Comparison of ENCODE assay signal across 8 mouse cellular contexts in genomic region chr2:10372776-10373507, GRCm38 (mm10). TPM values are rescaled to one million over a fixed set of nuclear protein-coding genes. Genes with fewer than 3 reads are reported as not detected.
DNase-seq lines count a peak whose midpoint lies in the region; ATAC-seq and TF ChIP-seq lines count a peak whose summit lies in the region.

No protein-coding gene starts in this region.

- peak overlapping the region; percentile 26 for H3K4me3 ChIP-seq in kidney, adult 2 months (ENCODE audit: insufficient read depth, low read depth, low read length)
- peak overlapping the region; percentile 78 for H3K4me3 ChIP-seq in ES-Bruce4 (ENCODE audit: low read depth, low read length)
- peak overlapping the region; percentile 15; the same call in 1 of the 2 replicates for H3K4me3 ChIP-seq in liver, adult 2 months (ENCODE audit: insufficient read depth, low read depth, low read length)
- H3K4me3 ChIP-seq in neural tube, embryonic 12.5 days: peak overlapping the region; percentile 48

- under 1% methylated on average over 35 of the region's 35 CpGs for WGBS in kidney, adult 2 months
- WGBS in liver, adult 2 months: under 1% methylated on average over 35 of the region's 35 CpGs
- WGBS in neural tube, embryonic 12.5 days: under 1% methylated on average over 35 of the region's 35 CpGs

- no peaks in the 10 kb centered on the region for H3K9me3 ChIP-seq in ES-Bruce4 (replicated peaks; ENCODE audit: control insufficient read depth, insufficient read depth, low read length, poor library complexity, severe bottlenecking)
- H3K9me3 ChIP-seq in neural tube, embryonic 12.5 days: no peaks in the 10 kb centered on the region

- no peak overlapping the region for H3K27ac ChIP-seq in kidney, adult 2 months (ENCODE audit: insufficient read depth, low read depth, low read length)
- no peak overlapping the region for H3K27ac ChIP-seq in ES-Bruce4 (ENCODE audit: insufficient read depth, low read length)
- no peak overlapping the region for H3K27ac ChIP-seq in liver, adult 2 months (replicated peaks; ENCODE audit: insufficient read depth, low read depth, low read length)
- H3K27ac ChIP-seq in neural tube, embryonic 12.5 days: no peak overlapping the region

- 0 out of 2 replicates have a peak, but pooled peaks have one; percentile 6 for ATAC-seq in common myeloid progenitor, adult 5-6 weeks (replicated peaks; ENCODE audit: low read depth, poor library complexity, severe bottlenecking)
- peak; percentile 8; the same call in 1 of the 2 replicates for ATAC-seq in neural tube, embryonic 12.5 days (ENCODE audit: low FRiP score, low read depth)

- no peak for TF ChIP-seq POLR2A in kidney, adult 2 months (IDR thresholded peaks at IDR 0.05; ENCODE audit: low read depth, low read length)
- no peak for TF ChIP-seq POLR2A in ES-Bruce4 (IDR thresholded peaks at IDR 0.05; ENCODE audit: insufficient read depth, low read length)
- no peak for TF ChIP-seq POLR2A in liver, adult 2 months (IDR thresholded peaks at IDR 0.05; ENCODE audit: extremely low read depth, insufficient read depth, low read length)

- peaks cover 7% of the 10 kb centered on the region for H3K27me3 ChIP-seq in kidney, adult 2 months (replicated peaks; ENCODE audit: control insufficient read depth, insufficient read depth, low read length)
- H3K27me3 ChIP-seq in ES-Bruce4 (ENCODE audit: control insufficient read depth, insufficient read depth, low read length, poor library complexity, severe bottlenecking): peaks cover 19% of the 10 kb centered on the region
- H3K27me3 ChIP-seq in liver, adult 2 months (ENCODE audit: control insufficient read depth, insufficient read depth, low read length): peaks cover 26% of the 10 kb centered on the region; the same call in 1 of the 2 replicates
- peaks cover 50% of the 10 kb centered on the region for H3K27me3 ChIP-seq in neural tube, embryonic 12.5 days (replicated peaks)

- no peaks in the 10 kb centered on the region for H3K36me3 ChIP-seq in kidney, adult 2 months (ENCODE audit: control insufficient read depth, insufficient read depth, low read length)
- no peaks in the 10 kb centered on the region for H3K36me3 ChIP-seq in ES-Bruce4 (ENCODE audit: control insufficient read depth, insufficient read depth, low read length, poor library complexity, severe bottlenecking)
- no peaks in the 10 kb centered on the region for H3K36me3 ChIP-seq in liver, adult 2 months (ENCODE audit: control insufficient read depth, insufficient read depth, low read length)
- H3K36me3 ChIP-seq in neural tube, embryonic 12.5 days: no peaks in the 10 kb centered on the region

- H3K9ac ChIP-seq in ES-Bruce4 (ENCODE audit: low read depth, poor library complexity, severe bottlenecking): peak overlapping the region; percentile 75
- H3K9ac ChIP-seq in liver, adult 2 months (ENCODE audit: low read depth, low read length): no peak overlapping the region
- peak overlapping the region; percentile 52 for H3K9ac ChIP-seq in neural tube, embryonic 12.5 days

- TF ChIP-seq EP300 in ES-Bruce4 (IDR thresholded peaks at IDR 0.05; ENCODE audit: insufficient read depth, low read depth, low read length): no peak

- no peaks in the 10 kb centered on the region for H3K79me2 ChIP-seq in liver, adult 2 months (ENCODE audit: control insufficient read depth, insufficient read depth, low read length)

- TF ChIP-seq CTCF in kidney, adult 2 months (conservative IDR thresholded peaks at IDR 0.05; ENCODE audit: insufficient read depth, insufficient read length, low read depth, low read length): no peak
- TF ChIP-seq CTCF in ES-Bruce4 (IDR thresholded peaks at IDR 0.05; ENCODE audit: low read depth, low read length): no peak
- no peak for TF ChIP-seq CTCF in liver, adult 2 months (IDR thresholded peaks at IDR 0.05; ENCODE audit: low read depth, low read length)

- H3K4me2 ChIP-seq in neural tube, embryonic 12.5 days (replicated peaks): peak overlapping the region; percentile 94

- intact Hi-C loops in heart, postnatal 10 days (cut with DNase I): no loop called here

- H3K4me1 ChIP-seq in kidney, adult 2 months (ENCODE audit: control insufficient read depth, insufficient read depth, low read length): no peaks in the 10 kb centered on the region
- H3K4me1 ChIP-seq in ES-Bruce4 (ENCODE audit: control insufficient read depth, insufficient read depth, low read length): no peaks in the 10 kb centered on the region
- peaks cover 12% of the 10 kb centered on the region for H3K4me1 ChIP-seq in liver, adult 2 months (ENCODE audit: control insufficient read depth, insufficient read depth, low read length)
- H3K4me1 ChIP-seq in neural tube, embryonic 12.5 days: peaks cover 15% of the 10 kb centered on the region; the same call in 1 of the 2 replicates

- DNase-seq in kidney, adult 2 months: peak; percentile 7
- no peak for DNase-seq in kidney, adult 8-10 months
- peak; percentile 32 to 41 for DNase-seq in heart, postnatal 10 days
- no peak for DNase-seq in liver, adult 2 months (ENCODE audit: extremely low read depth, low read depth, low spot score)
- DNase-seq in c-Kit-positive CD71-positive TER-119-positive erythroid progenitor cells, embryonic 14.5 days (ENCODE audit: low spot score): no peak

RNA-seq across cellular contexts. Expression of gene Sfmbt2, which starts 2.6 kb away (rescaled TPM):
- 0.07 and 0.16 TPM in 2 replicates for polyA plus RNA-seq in kidney, adult 2 months (2012; rRNA removed)
- 93.4 and 103 TPM in 2 replicates for polyA plus RNA-seq in ES-Bruce4 (2011; ENCODE audit: insufficient read depth, insufficient read length, low read depth, missing spikeins)
- total RNA-seq in common myeloid progenitor, adult 5-6 weeks (2017): 0.78 and 2.4 TPM in 2 replicates
- 1 to 10 TPM in 1 of 2 experiments, under 1 TPM in 1; 0.91 to 1.4 TPM for total RNA-seq in heart, postnatal 10 days (2021)
- total RNA-seq in liver, adult 2 months (2014; rRNA removed): under 0.01 and 0.07 TPM in 2 replicates
- 0.05 and 0.06 TPM in 2 replicates for polyA plus RNA-seq in liver, adult 2 months (2012; rRNA removed)
- 2.4 and 2.8 TPM in 2 replicates for polyA plus RNA-seq in neural tube, embryonic 12.5 days (2016; fragmentation: Nextera tagmentation; extraction: Ambion mirVana)

Comparison
In these comparisons a context has a peak if more than half of its experiments do, and no peak if none do; other contexts are left out.
1. DNase-seq: peak in kidney, adult 2 months (single experiment) and heart, postnatal 10 days (2 of 2); none in kidney, adult 8-10 months (0 of 2), liver, adult 2 months (single experiment) and c-Kit-positive CD71-positive TER-119-positive erythroid progenitor cells, embryonic 14.5 days (single experiment).
2. H3K4me3 ChIP-seq: peak in every context shown above with its lines; median percentile 78 in ES-Bruce4; 48 in neural tube, embryonic 12.5 days; 26 in kidney, adult 2 months; 15 in liver, adult 2 months.
3. RNA of gene Sfmbt2, which starts 2.6 kb away (polyA plus RNA-seq): 93.4 to 103 TPM in ES-Bruce4; 2.4 to 2.8 TPM in neural tube, embryonic 12.5 days, 0.07 to 0.16 TPM in kidney, adult 2 months and 0.05 to 0.06 TPM in liver, adult 2 months; every median in the first group is over 10 times any median in the second.